Mouse (Mus musculus) MEL (cell line): ENCODE measurements around the gene Ganc.
A peak's percentile ranks its signal among the peaks of the same experiment; 100 is the strongest.

Source experiments
- CTCF ChIP-seq, 3 experiments: IDR thresholded peaks in 2 of 3; conservative IDR thresholded peaks in 1 of 3; 2 replicates each; pipeline ENCODE4 v1.5.1; 2011 to 2012; ENCODE audit warnings: low read length in 3 of 3, low read depth in 2 of 3, mild to moderate bottlenecking in 2 of 3, improper control_type of control experiment in 1 of 3, inconsistent platforms in 1 of 3, mixed read lengths in 1 of 3, moderate library complexity in 1 of 3; ENCODE audit not compliant: control insufficient read depth in 1 of 3, insufficient read depth in 1 of 3, poor library complexity in 1 of 3, severe bottlenecking in 1 of 3
- GABPA ChIP-seq: IDR thresholded peaks from 2 replicates; pipeline ENCODE4 v1.6.1; 2012; ENCODE audit warnings: low read depth, mild to moderate bottlenecking, inconsistent platforms, low read length, improper control_type of control experiment, moderate library complexity
- GATA1 ChIP-seq: IDR thresholded peaks from 2 replicates; pipeline ENCODE4 v1.6.1; 2011; ENCODE audit warnings: low read depth, low read length, improper control_type of control experiment
- MAFK ChIP-seq: IDR thresholded peaks from 2 replicates; pipeline ENCODE4 v1.6.1; 2011; ENCODE audit warnings: low read depth, mild to moderate bottlenecking, low read length, improper control_type of control experiment, borderline replicate concordance
- MXI1 ChIP-seq: IDR thresholded peaks from 2 replicates; pipeline ENCODE4 v1.6.1; 2011; ENCODE audit warnings: mild to moderate bottlenecking, low read depth, low read length, improper control_type of control experiment
- POLR2A ChIP-seq, 2 experiments: IDR thresholded peaks; 2 replicates each; pipeline ENCODE4 v1.6.1; 2011 to 2012; ENCODE audit warnings: low read length in 2 of 2, mild to moderate bottlenecking in 2 of 2, control low read depth in 1 of 2, improper control_type of control experiment in 1 of 2, low read depth in 1 of 2, moderate library complexity in 1 of 2; ENCODE audit not compliant: control insufficient read depth in 1 of 2, insufficient read depth in 1 of 2, poor library complexity in 1 of 2
- SIN3A ChIP-seq: IDR thresholded peaks from 2 replicates; pipeline ENCODE4 v1.6.1; 2012; ENCODE audit warnings: low read length, improper control_type of control experiment, inconsistent platforms
- TBP ChIP-seq: IDR thresholded peaks from 2 replicates; pipeline ENCODE4 v1.8.0; 2011; ENCODE audit warnings: low read depth, low read length, improper control_type of control experiment
- UBTF ChIP-seq: IDR thresholded peaks from 2 replicates; pipeline ENCODE4 v1.6.1; 2012; ENCODE audit warnings: low read depth, mild to moderate bottlenecking, inconsistent platforms, low read length, improper control_type of control experiment, moderate library complexity, borderline replicate concordance; ENCODE audit not compliant: insufficient read depth
- USF1 ChIP-seq: IDR thresholded peaks from 2 replicates; pipeline ENCODE4 v1.6.1; 2014; ENCODE audit warnings: low read depth, mild to moderate bottlenecking, inconsistent platforms, low read length, improper control_type of control experiment, moderate library complexity
- ZC3H11A ChIP-seq: IDR thresholded peaks from 2 replicates; pipeline ENCODE4 v1.6.1; 2012; ENCODE audit warnings: low read depth, mild to moderate bottlenecking, inconsistent platforms, low read length, improper control_type of control experiment
- ZNF384 ChIP-seq: IDR thresholded peaks from 2 replicates; pipeline ENCODE4 v1.6.1; 2012; ENCODE audit warnings: low read depth, mild to moderate bottlenecking, inconsistent platforms, low read length, improper control_type of control experiment

GRCm38 (mm10) chr2:120496511-120496910 lies 92.8 kb downstream of the Ganc start:
- TF ChIP-seq CTCF (IDR thresholded peaks at IDR 0.05 in 2 of 3, conservative IDR thresholded peaks at IDR 0.05 in 1 of 3; ENCODE audit: control insufficient read depth in 1 of 3, insufficient read depth in 1 of 3, low read depth in 2 of 3, low read length in 3 of 3, poor library complexity in 1 of 3, severe bottlenecking in 1 of 3), result no peak
- TF ChIP-seq MXI1, result no peak
- no peak for TF ChIP-seq GABPA
- TF ChIP-seq TBP, result no peak
- no peak for TF ChIP-seq ZNF384
- TF ChIP-seq USF1, result peak; percentile 37; the same call in 1 of the 2 replicates
- TF ChIP-seq POLR2A (IDR thresholded peaks at IDR 0.05; ENCODE audit: control insufficient read depth in 1 of 2, insufficient read depth in 1 of 2, low read depth in 1 of 2, low read length in 2 of 2, poor library complexity in 1 of 2), result no peak
- no peak for TF ChIP-seq MAFK
- TF ChIP-seq GATA1, result no peak
- TF ChIP-seq UBTF, result no peak
- no peak for TF ChIP-seq SIN3A
- no peak for TF ChIP-seq ZC3H11A
